Mouse (Mus musculus) forebrain, embryonic 16.5 days (tissue): ENCODE data around the gene Akt1s1. TPM values are rescaled to one million over a fixed set of nuclear protein-coding genes. Genes with fewer than 3 reads are reported as not detected.

Experiments used
- ATAC-seq: fragments of 200-750 bp; cut with Nextera tagmentation; 2 replicates; pipeline ENCODE4 v1.8.0; 2017; ENCODE audit warnings: mild to moderate bottlenecking, moderate library complexity
- H3K27ac ChIP-seq: fragments of 300-500 bp; sonication (generic); 2 replicates; pipeline ENCODE4 v1.5.1; 2014; ENCODE audit warnings: low read length, control low read depth
- H3K27me3 ChIP-seq: fragments of 300-500 bp; sonication (generic); replicated peaks from 2 replicates; pipeline ENCODE4 v1.6.1; 2014; ENCODE audit warnings: low read length; ENCODE audit not compliant: control insufficient read depth, insufficient read depth
- H3K36me3 ChIP-seq: fragments of 300-500 bp; sonication (generic); 2 replicates; pipeline ENCODE4 v1.6.1; 2014; ENCODE audit not compliant: control insufficient read depth, insufficient read depth
- H3K4me1 ChIP-seq: fragments of 300-500 bp; sonication (generic); replicated peaks from 2 replicates; pipeline ENCODE4 v1.6.1; 2014; ENCODE audit warnings: low read length; ENCODE audit not compliant: control insufficient read depth, insufficient read depth
- H3K4me2 ChIP-seq: fragments of 300-500 bp; sonication (generic); 2 replicates; pipeline ENCODE4 v1.6.1; 2014; ENCODE audit warnings: mild to moderate bottlenecking, low read length, control low read depth
- H3K4me3 ChIP-seq: fragments of 300-500 bp; sonication (generic); replicated peaks from 2 replicates; pipeline ENCODE4 v1.5.1; 2014; ENCODE audit warnings: mild to moderate bottlenecking, low read length, control low read depth
- H3K9ac ChIP-seq: fragments of 300-500 bp; sonication (generic); replicated peaks from 2 replicates; pipeline ENCODE4 v1.6.1; 2014; ENCODE audit warnings: low read depth, low read length, control low read depth
- H3K9me3 ChIP-seq: fragments of 300-500 bp; sonication (generic); 2 replicates; pipeline ENCODE4 v1.6.1; 2016; ENCODE audit warnings: low read length; ENCODE audit not compliant: control insufficient read depth
- WGBS: fragments of 180-500 bp; shearing (Covaris S2); extraction: QIAGEN DNeasy Blood & Tissue Kit; methylation state at CpG from one replicate; pipeline ENCODE4 v1.1.7; 2014; 5-methylcytosine and 5-hydroxymethylcytosine counted together
- microRNA counts: library from miRNA; unstranded; fragments of <30 nt; microRNA quantifications from one replicate; lab custom pipeline; 2016
- microRNA-seq: library from miRNA; unstranded; fragments of <30 nt; microRNA quantifications from one replicate; pipeline ENCODE4, GENCODE M21; 2017
- polyA plus RNA-seq: library from polyadenylated mRNA; unstranded; fragments of >200 nt; fragmentation: Nextera tagmentation; extraction: Ambion mirVana; gene quantifications from 2 replicates; pipeline ENCODE4 v1.2.1, GENCODE M21; 2015

Gene Akt1s1
- polyA plus RNA-seq, 1 experiment from 2014 or later = 103 TPM

- Histone ChIP-seq H3K36me3 (peaks cover 23% of the 10 kb centered on the region), H3K4me1 (peaks cover 26% of the 10 kb centered on the region), H3K4me3 (peak overlapping the region; percentile 17; the same call in 1 of the 2 replicates), H3K27me3 (no peaks in the 10 kb centered on the region), H3K9me3 (no peaks in the 10 kb centered on the region), H3K4me2 (peak overlapping the region; percentile 38), H3K27ac (no peak overlapping the region), H3K9ac (no peak overlapping the region; the same call in 1 of the 2 replicates)
- 13% methylated on average over 21 of the region's 21 CpGs for WGBS
- peak; percentile 18 for ATAC-seq
These were observed 52.5 kb downstream of the Akt1s1 start for GRCm38 (mm10) chr7:44901230-44901722.

MicroRNAs within 50 kb of the gene (microRNA counts, 519-probe panel; counts per million panel counts)
- not detected for microRNA mmu-miR-707 (lab: Ali Mortazavi, UCI)

Small RNA genes lying within 50 kb of the gene (microRNA-seq; reads per million reads assigned to microRNA genes)
- not detected for gene Mir707

Other genes with a start within 250 kb of the Akt1s1 start
- gene Myh14, start 178.1 kb upstream of the Akt1s1 start, polyA plus RNA-seq = 1.6 and 1.7 TPM in 2 replicates
- gene Izumo2, start 140.2 kb upstream of the Akt1s1 start, polyA plus RNA-seq = not detected in 2 replicates
- gene Vrk3, start 100.6 kb upstream of the Akt1s1 start, polyA plus RNA-seq = 34.6 and 36.0 TPM in 2 replicates
- 1.1 and 1.8 TPM in 2 replicates for gene Zfp473, start 97.9 kb upstream of the Akt1s1 start, polyA plus RNA-seq
- 53.9 and 56.1 TPM in 2 replicates for gene Nup62, start 32.9 kb upstream of the Akt1s1 start, polyA plus RNA-seq
- gene Il4i1, start 32.6 kb upstream of the Akt1s1 start, polyA plus RNA-seq = 0.44 and 2.3 TPM in 2 replicates
- gene Atf5, start 32.3 kb upstream of the Akt1s1 start, polyA plus RNA-seq = 3.4 and 3.7 TPM in 2 replicates
- gene Tbc1d17, start 88 bp downstream of the Akt1s1 start, polyA plus RNA-seq = 121 and 122 TPM in 2 replicates
- gene Pnkp, start 8.1 kb downstream of the Akt1s1 start, polyA plus RNA-seq = 29.4 and 32.6 TPM in 2 replicates
- 551 and 582 TPM in 2 replicates for gene Ptov1, start 20.8 kb downstream of the Akt1s1 start, polyA plus RNA-seq
- 158 and 166 TPM in 2 replicates for gene Med25, start 43.7 kb downstream of the Akt1s1 start, polyA plus RNA-seq
- 21.1 and 21.2 TPM in 2 replicates for gene Fuz, start 47.1 kb downstream of the Akt1s1 start, polyA plus RNA-seq
- 111 and 113 TPM in 2 replicates for gene Ap2a1, start 80.5 kb downstream of the Akt1s1 start, polyA plus RNA-seq
- 0.15 TPM in 1 of 2 replicates, not detected in the other for gene Tsks, start 94.2 kb downstream of the Akt1s1 start, polyA plus RNA-seq
- 49.1 and 63.9 TPM in 2 replicates for gene Cpt1c, start 125.9 kb downstream of the Akt1s1 start, polyA plus RNA-seq
- 646 and 707 TPM in 2 replicates for gene Prmt1, start 137.6 kb downstream of the Akt1s1 start, polyA plus RNA-seq
- 56.2 and 60.6 TPM in 2 replicates for gene Irf3, start 148.7 kb downstream of the Akt1s1 start, polyA plus RNA-seq
- gene Bcl2l12, start 149.7 kb downstream of the Akt1s1 start, polyA plus RNA-seq = 15.3 and 16.0 TPM in 2 replicates
- 42.1 and 44.3 TPM in 2 replicates for gene Scaf1, start 167.4 kb downstream of the Akt1s1 start, polyA plus RNA-seq
- 10.1 and 12.0 TPM in 2 replicates for gene Rras, start 169.0 kb downstream of the Akt1s1 start, polyA plus RNA-seq
- 15.2 and 17.3 TPM in 2 replicates for gene Prr12, start 203.9 kb downstream of the Akt1s1 start, polyA plus RNA-seq
- 60.8 and 65.7 TPM in 2 replicates for gene Nosip, start 213.4 kb downstream of the Akt1s1 start, polyA plus RNA-seq
- 13.3 and 13.6 TPM in 2 replicates for gene Prrg2, start 213.7 kb downstream of the Akt1s1 start, polyA plus RNA-seq
- 50.8 and 66.2 TPM in 2 replicates for gene Rcn3, start 243.2 kb downstream of the Akt1s1 start, polyA plus RNA-seq